Mouse (Mus musculus): ENCODE measurements around the gene Rfesd. TPM values are rescaled to one million over a fixed set of nuclear protein-coding genes. Genes with fewer than 3 reads are reported as not detected.

The Rfesd gene
- 12.5 and 18.9 TPM in 2 replicates for polyA plus RNA-seq (2011; ENCODE audit: insufficient read depth, insufficient read length, low read depth, missing spikeins)

- H3K9me3 ChIP-seq (replicated peaks; ENCODE audit: control insufficient read depth, insufficient read depth, low read length, poor library complexity, severe bottlenecking): no peaks in the 10 kb centered on the region
- H3K4me1 ChIP-seq (ENCODE audit: control insufficient read depth, insufficient read depth, low read length): no peaks in the 10 kb centered on the region
- H3K27me3 ChIP-seq (ENCODE audit: control insufficient read depth, insufficient read depth, low read length, poor library complexity, severe bottlenecking): peaks cover under 1% of the 10 kb centered on the region; the same call in 1 of the 2 replicates
- peak within 1 kb of the TSS; percentile 70 for H3K9ac ChIP-seq (ENCODE audit: low read depth, poor library complexity, severe bottlenecking)
- H3K4me3 ChIP-seq (ENCODE audit: low read depth, low read length): peak within 1 kb of the TSS; percentile 76
- no peak for TF ChIP-seq CTCF (IDR thresholded peaks at IDR 0.05; ENCODE audit: low read depth, low read length)
- peak; percentile 56 for TF ChIP-seq POLR2A (IDR thresholded peaks at IDR 0.05; ENCODE audit: insufficient read depth, low read length)
- no peak for TF ChIP-seq EP300 (IDR thresholded peaks at IDR 0.05; ENCODE audit: insufficient read depth, low read depth, low read length)
- H3K36me3 ChIP-seq (ENCODE audit: control insufficient read depth, insufficient read depth, low read length, poor library complexity, severe bottlenecking): no peaks in the 10 kb centered on the region
- 0 out of 2 replicates have a peak within 1 kb of the TSS, but pooled peaks have one; percentile 10 for H3K27ac ChIP-seq (ENCODE audit: insufficient read depth, low read length)
Observed at GRCm38 (mm10) chr13:76017974-76018843, at the start of gene Rfesd. Gene Rfesd, minus strand, starts transcription at chr13:76018719.

- no peaks in the 10 kb centered on the region for H3K27me3 ChIP-seq (ENCODE audit: control insufficient read depth, insufficient read depth, low read length, poor library complexity, severe bottlenecking)
- H3K36me3 ChIP-seq (ENCODE audit: control insufficient read depth, insufficient read depth, low read length, poor library complexity, severe bottlenecking): no peaks in the 10 kb centered on the region
- no peak overlapping the region for H3K9ac ChIP-seq (ENCODE audit: low read depth, poor library complexity, severe bottlenecking)
- TF ChIP-seq CTCF (IDR thresholded peaks at IDR 0.05; ENCODE audit: low read depth, low read length): no peak
- no peak for TF ChIP-seq EP300 (IDR thresholded peaks at IDR 0.05; ENCODE audit: insufficient read depth, low read depth, low read length)
- TF ChIP-seq POLR2A (IDR thresholded peaks at IDR 0.05; ENCODE audit: insufficient read depth, low read length): no peak
- no peaks in the 10 kb centered on the region for H3K4me1 ChIP-seq (ENCODE audit: control insufficient read depth, insufficient read depth, low read length)
- H3K9me3 ChIP-seq (replicated peaks; ENCODE audit: control insufficient read depth, insufficient read depth, low read length, poor library complexity, severe bottlenecking): no peaks in the 10 kb centered on the region
- no peak overlapping the region for H3K27ac ChIP-seq (ENCODE audit: insufficient read depth, low read length)
- H3K4me3 ChIP-seq (ENCODE audit: low read depth, low read length): peak overlapping the region; percentile 49
Observed at GRCm38 (mm10) chr13:76064363-76064945, 45.9 kb upstream of the Rfesd start.

GRCm38 (mm10) chr13:76063548-76063947 lies 45.0 kb upstream of the Rfesd start:
- no peaks in the 10 kb centered on the region for H3K4me1 ChIP-seq (ENCODE audit: control insufficient read depth, insufficient read depth, low read length)
- no peaks in the 10 kb centered on the region for H3K9me3 ChIP-seq (replicated peaks; ENCODE audit: control insufficient read depth, insufficient read depth, low read length, poor library complexity, severe bottlenecking)
- no peak overlapping the region for H3K4me3 ChIP-seq (ENCODE audit: low read depth, low read length)
- H3K9ac ChIP-seq (ENCODE audit: low read depth, poor library complexity, severe bottlenecking): no peak overlapping the region
- no peaks in the 10 kb centered on the region for H3K36me3 ChIP-seq (ENCODE audit: control insufficient read depth, insufficient read depth, low read length, poor library complexity, severe bottlenecking)
- no peaks in the 10 kb centered on the region for H3K27me3 ChIP-seq (ENCODE audit: control insufficient read depth, insufficient read depth, low read length, poor library complexity, severe bottlenecking)
- TF ChIP-seq POLR2A (IDR thresholded peaks at IDR 0.05; ENCODE audit: insufficient read depth, low read length) (no peak), EP300 (IDR thresholded peaks at IDR 0.05; ENCODE audit: insufficient read depth, low read depth, low read length) (no peak), CTCF (IDR thresholded peaks at IDR 0.05; ENCODE audit: low read depth, low read length) (no peak)
- no peak overlapping the region for H3K27ac ChIP-seq (ENCODE audit: insufficient read depth, low read length)

- Histone ChIP-seq H3K9me3 (replicated peaks; ENCODE audit: control insufficient read depth, insufficient read depth, low read length, poor library complexity, severe bottlenecking) (no peaks in the 10 kb centered on the region), H3K9ac (ENCODE audit: low read depth, poor library complexity, severe bottlenecking) (no peak overlapping the region), H3K27me3 (ENCODE audit: control insufficient read depth, insufficient read depth, low read length, poor library complexity, severe bottlenecking) (no peaks in the 10 kb centered on the region), H3K4me1 (ENCODE audit: control insufficient read depth, insufficient read depth, low read length) (no peaks in the 10 kb centered on the region), H3K27ac (ENCODE audit: insufficient read depth, low read length) (no peak overlapping the region), H3K4me3 (ENCODE audit: low read depth, low read length) (no peak overlapping the region), H3K36me3 (ENCODE audit: control insufficient read depth, insufficient read depth, low read length, poor library complexity, severe bottlenecking) (no peaks in the 10 kb centered on the region)
- TF ChIP-seq CTCF (IDR thresholded peaks at IDR 0.05; ENCODE audit: low read depth, low read length): no peak
- TF ChIP-seq POLR2A (IDR thresholded peaks at IDR 0.05; ENCODE audit: insufficient read depth, low read length): no peak
- no peak for TF ChIP-seq EP300 (IDR thresholded peaks at IDR 0.05; ENCODE audit: insufficient read depth, low read depth, low read length)
Observed at GRCm38 (mm10) chr13:76062569-76062968, 44.0 kb upstream of the Rfesd start.

GRCm38 (mm10) chr13:76062126-76062525 lies 43.6 kb upstream of the Rfesd start:
- Histone ChIP-seq H3K9me3 (replicated peaks; ENCODE audit: control insufficient read depth, insufficient read depth, low read length, poor library complexity, severe bottlenecking) (no peaks in the 10 kb centered on the region), H3K4me3 (ENCODE audit: low read depth, low read length) (no peak overlapping the region), H3K4me1 (ENCODE audit: control insufficient read depth, insufficient read depth, low read length) (no peaks in the 10 kb centered on the region), H3K36me3 (ENCODE audit: control insufficient read depth, insufficient read depth, low read length, poor library complexity, severe bottlenecking) (no peaks in the 10 kb centered on the region), H3K9ac (ENCODE audit: low read depth, poor library complexity, severe bottlenecking) (no peak overlapping the region), H3K27me3 (ENCODE audit: control insufficient read depth, insufficient read depth, low read length, poor library complexity, severe bottlenecking) (no peaks in the 10 kb centered on the region), H3K27ac (ENCODE audit: insufficient read depth, low read length) (no peak overlapping the region)
- no peak for TF ChIP-seq CTCF (IDR thresholded peaks at IDR 0.05; ENCODE audit: low read depth, low read length)
- no peak for TF ChIP-seq EP300 (IDR thresholded peaks at IDR 0.05; ENCODE audit: insufficient read depth, low read depth, low read length)
- TF ChIP-seq POLR2A (IDR thresholded peaks at IDR 0.05; ENCODE audit: insufficient read depth, low read length): no peak

Measured in ES-Bruce4 (cell line).